Mouse (Mus musculus) CH12.LX (cell line): ENCODE results near the gene Hist1h2ap. TPM values are rescaled to one million over a fixed set of nuclear protein-coding genes. Genes with fewer than 3 reads are reported as not detected.

ENCODE experiments used
- DNase-seq: peaks from one replicate; pipeline ENCODE4 v3.0.0-alpha.2; 2013; ENCODE audit errors: extremely low read depth
- H3K27ac ChIP-seq: 2 replicates; pipeline ENCODE4 v1.5.1; 2012; ENCODE audit warnings: low read depth, mild to moderate bottlenecking, control low read depth, moderate library complexity; ENCODE audit not compliant: insufficient read depth
- H3K27me3 ChIP-seq: replicated peaks from 2 replicates; pipeline ENCODE3; 2012; ENCODE audit warnings: inconsistent platforms
- H3K36me3 ChIP-seq, 2 experiments: replicated peaks in 1 of 2; 2 replicates each; pipeline versions ENCODE3 to v1.6.1; 2012; ENCODE audit warnings: inconsistent platforms in 1 of 2, low read length in 1 of 2, mild to moderate bottlenecking in 1 of 2, mixed read lengths in 1 of 2, moderate library complexity in 1 of 2; ENCODE audit not compliant: control insufficient read depth in 1 of 2, insufficient read depth in 1 of 2
- H3K4me1 ChIP-seq, 2 experiments: 2 replicates each; pipeline ENCODE4 v1.6.1; 2012; ENCODE audit warnings: inconsistent platforms in 1 of 2, moderate library complexity in 1 of 2; ENCODE audit not compliant: insufficient read depth in 2 of 2, control insufficient read depth in 1 of 2
- H3K4me2 ChIP-seq: 2 replicates; pipeline ENCODE4 v1.6.1; 2012; ENCODE audit warnings: low read depth, mild to moderate bottlenecking, control low read depth; ENCODE audit not compliant: poor library complexity, insufficient read depth, severe bottlenecking
- H3K4me3 ChIP-seq, 3 experiments: fragments of 150-350 bp in 1 of 3; sonication (generic) in 1 of 3; replicated peaks in 1 of 3; 2 replicates each; pipeline versions ENCODE3 to v1.5.1; 2011 to 2012; ENCODE audit warnings: low read depth in 2 of 3, low read length in 2 of 3, mild to moderate bottlenecking in 2 of 3, moderate library complexity in 2 of 3, control low read depth in 1 of 3, improper control_type of control experiment in 1 of 3, inconsistent platforms in 1 of 3, mixed read lengths in 1 of 3; ENCODE audit not compliant: poor library complexity in 1 of 3
- H3K79me2 ChIP-seq: replicated peaks from 2 replicates; pipeline ENCODE4 v1.6.1; 2012; ENCODE audit warnings: mild to moderate bottlenecking, moderate library complexity; ENCODE audit not compliant: control insufficient read depth, poor library complexity, insufficient read depth, severe bottlenecking; ENCODE audit errors: extremely low read depth
- H3K9ac ChIP-seq: 2 replicates; pipeline ENCODE4 v1.6.1; 2012; ENCODE audit warnings: low read depth, mild to moderate bottlenecking, control low read depth, moderate library complexity; ENCODE audit not compliant: insufficient read depth
- H3K9me3 ChIP-seq: replicated peaks from 2 replicates; pipeline ENCODE3; 2012; ENCODE audit warnings: low read length, inconsistent platforms, mixed read lengths
- BHLHE40 ChIP-seq: IDR thresholded peaks from 2 replicates; pipeline ENCODE4 v1.6.1; 2011; ENCODE audit warnings: mild to moderate bottlenecking, low read depth, low read length, improper control_type of control experiment
- CHD1 ChIP-seq: IDR thresholded peaks from 2 replicates; pipeline ENCODE4 v1.6.1; 2012; ENCODE audit warnings: low read depth, low read length, improper control_type of control experiment, inconsistent platforms
- CHD2 ChIP-seq: IDR thresholded peaks from 2 replicates; pipeline ENCODE4 v1.6.1; 2011; ENCODE audit warnings: low read length, improper control_type of control experiment
- CTCF ChIP-seq, 2 experiments: IDR thresholded peaks in 1 of 2; conservative IDR thresholded peaks in 1 of 2; 2 replicates each; pipeline ENCODE4 v1.5.1; 2011 to 2012; ENCODE audit warnings: low read depth in 2 of 2, low read length in 2 of 2, improper control_type of control experiment in 1 of 2, inconsistent platforms in 1 of 2, mild to moderate bottlenecking in 1 of 2, moderate library complexity in 1 of 2
- E2F4 ChIP-seq: IDR thresholded peaks from 2 replicates; pipeline ENCODE4 v1.6.1; 2011; ENCODE audit warnings: low read depth, low read length, improper control_type of control experiment; ENCODE audit not compliant: insufficient replicate concordance
- ELF1 ChIP-seq: IDR thresholded peaks from 2 replicates; pipeline ENCODE4 v1.6.1; 2014; ENCODE audit warnings: low read depth, mild to moderate bottlenecking, inconsistent platforms, low read length, improper control_type of control experiment
- EP300 ChIP-seq: IDR thresholded peaks from 2 replicates; pipeline ENCODE4 v1.6.1; 2011; ENCODE audit warnings: low read length, improper control_type of control experiment
- ETS1 ChIP-seq: conservative IDR thresholded peaks from 2 replicates; pipeline ENCODE4 v1.6.1; 2012; ENCODE audit warnings: low read depth, mild to moderate bottlenecking, inconsistent platforms, low read length, improper control_type of control experiment, moderate library complexity
- GABPA ChIP-seq: IDR thresholded peaks from 2 replicates; pipeline ENCODE4 v1.6.1; 2012; ENCODE audit warnings: low read depth, low read length, improper control_type of control experiment, inconsistent platforms; ENCODE audit not compliant: insufficient replicate concordance
- HCFC1 ChIP-seq: IDR thresholded peaks from 2 replicates; pipeline ENCODE4 v1.6.1; 2012; ENCODE audit warnings: low read depth, mild to moderate bottlenecking, inconsistent platforms, low read length, improper control_type of control experiment
- IRF4 ChIP-seq: IDR thresholded peaks from 2 replicates; pipeline ENCODE4 v1.6.1; 2014; ENCODE audit warnings: low read depth, mild to moderate bottlenecking, inconsistent platforms, low read length, improper control_type of control experiment
- JUN ChIP-seq: IDR thresholded peaks from 2 replicates; pipeline ENCODE4 v1.6.1; 2011; ENCODE audit warnings: low read depth, mild to moderate bottlenecking, low read length, improper control_type of control experiment, moderate library complexity; ENCODE audit not compliant: insufficient read depth
- JUND ChIP-seq: conservative IDR thresholded peaks from 2 replicates; pipeline ENCODE4 v1.6.1; 2011; ENCODE audit warnings: low read depth, low read length, improper control_type of control experiment
- KAT2A ChIP-seq: IDR thresholded peaks from 2 replicates; pipeline ENCODE4 v1.6.1; 2012; ENCODE audit warnings: low read length, improper control_type of control experiment, inconsistent platforms; ENCODE audit not compliant: insufficient replicate concordance
- MAFK ChIP-seq: IDR thresholded peaks from 2 replicates; pipeline ENCODE4 v1.6.1; 2011; ENCODE audit warnings: low read length, improper control_type of control experiment; ENCODE audit not compliant: insufficient replicate concordance
- MAX ChIP-seq: IDR thresholded peaks from 2 replicates; pipeline ENCODE4 v1.6.1; 2011; ENCODE audit warnings: low read length, improper control_type of control experiment
- MAZ ChIP-seq: IDR thresholded peaks from 2 replicates; pipeline ENCODE4 v1.6.1; 2012; ENCODE audit warnings: low read depth, mild to moderate bottlenecking, inconsistent platforms, low read length, improper control_type of control experiment, moderate library complexity
- MEF2A ChIP-seq: IDR thresholded peaks from 2 replicates; pipeline ENCODE4 v1.6.1; 2014; ENCODE audit warnings: low read depth, mild to moderate bottlenecking, inconsistent platforms, low read length, improper control_type of control experiment, borderline replicate concordance
- MXI1 ChIP-seq: IDR thresholded peaks from 2 replicates; pipeline ENCODE4 v1.6.1; 2011; ENCODE audit warnings: mild to moderate bottlenecking, low read depth, low read length, improper control_type of control experiment
- MYC ChIP-seq: IDR thresholded peaks from 2 replicates; pipeline ENCODE4 v1.6.1; 2011; ENCODE audit warnings: low read depth, mild to moderate bottlenecking, improper control_type of control experiment, low read length
- NELFE ChIP-seq: IDR thresholded peaks from 2 replicates; pipeline ENCODE4 v1.6.1; 2011; ENCODE audit warnings: low read depth, low read length, improper control_type of control experiment
- NRF1 ChIP-seq: IDR thresholded peaks from 2 replicates; pipeline ENCODE4 v1.6.1; 2014; ENCODE audit warnings: low read depth, mild to moderate bottlenecking, inconsistent platforms, low read length, improper control_type of control experiment, moderate library complexity
- PAX5 ChIP-seq: IDR thresholded peaks from 2 replicates; pipeline ENCODE4 v1.6.1; 2012; ENCODE audit warnings: low read length, inconsistent platforms, mixed read lengths
- POLR2A ChIP-seq: IDR thresholded peaks from 2 replicates; pipeline ENCODE4 v1.6.1; 2011; ENCODE audit warnings: low read depth, mild to moderate bottlenecking, improper control_type of control experiment, low read length
- POLR2AphosphoS2 ChIP-seq: IDR thresholded peaks from 2 replicates; pipeline ENCODE4 v1.6.1; 2011; ENCODE audit warnings: low read depth, low read length, improper control_type of control experiment
- RAD21 ChIP-seq: IDR thresholded peaks from 2 replicates; pipeline ENCODE4 v1.6.1; 2011; ENCODE audit warnings: low read depth, mild to moderate bottlenecking, low read length, improper control_type of control experiment, moderate library complexity
- RCOR1 ChIP-seq: conservative IDR thresholded peaks from 2 replicates; pipeline ENCODE4 v1.6.1; 2012; ENCODE audit warnings: low read depth, mild to moderate bottlenecking, inconsistent platforms, low read length, improper control_type of control experiment
- SIN3A ChIP-seq: IDR thresholded peaks from 2 replicates; pipeline ENCODE4 v1.6.1; 2012; ENCODE audit warnings: low read length, improper control_type of control experiment, inconsistent platforms
- SMC3 ChIP-seq: IDR thresholded peaks from 2 replicates; pipeline ENCODE4 v1.6.1; 2011; ENCODE audit warnings: low read depth, low read length, improper control_type of control experiment
- TBP ChIP-seq: conservative IDR thresholded peaks from 2 replicates; pipeline ENCODE4 v1.6.1; 2011; ENCODE audit warnings: low read depth, low read length, improper control_type of control experiment
- TCF12 ChIP-seq: IDR thresholded peaks from 2 replicates; pipeline ENCODE4 v1.6.1; 2014; ENCODE audit warnings: low read depth, mild to moderate bottlenecking, inconsistent platforms, low read length, improper control_type of control experiment
- UBTF ChIP-seq: IDR thresholded peaks from 2 replicates; pipeline ENCODE4 v1.6.1; 2012; ENCODE audit warnings: low read depth, mild to moderate bottlenecking, inconsistent platforms, low read length, improper control_type of control experiment, moderate library complexity
- USF1 ChIP-seq: IDR thresholded peaks from 2 replicates; pipeline ENCODE4 v1.6.1; 2014; ENCODE audit warnings: low read depth, mild to moderate bottlenecking, inconsistent platforms, low read length, improper control_type of control experiment
- USF2 ChIP-seq: conservative IDR thresholded peaks from 2 replicates; pipeline ENCODE4 v1.6.1; 2011; ENCODE audit warnings: low read depth, low read length, improper control_type of control experiment
- ZC3H11A ChIP-seq: IDR thresholded peaks from 2 replicates; pipeline ENCODE4 v1.6.1; 2012; ENCODE audit warnings: low read depth, mild to moderate bottlenecking, inconsistent platforms, low read length, improper control_type of control experiment
- ZKSCAN1 ChIP-seq: IDR thresholded peaks from 2 replicates; pipeline ENCODE4 v1.6.1; 2012; ENCODE audit warnings: low read depth, inconsistent platforms, low read length, improper control_type of control experiment, borderline replicate concordance
- ZMIZ1 ChIP-seq: IDR thresholded peaks from 2 replicates; pipeline ENCODE4 v1.6.1; 2012; ENCODE audit warnings: low read depth, mild to moderate bottlenecking, inconsistent platforms, low read length, improper control_type of control experiment
- ZNF384 ChIP-seq: IDR thresholded peaks from 2 replicates; pipeline ENCODE4 v1.6.1; 2012; ENCODE audit warnings: low read depth, low read length, improper control_type of control experiment, inconsistent platforms
- dilution Hi-C: fragments of 300-500 bp; cut with MboI; formaldehyde crosslinking; loops from 2 replicates; pipeline ENCODE4 v1.14.3; 2020; ENCODE audit warnings: low sequenced_read_pairs; ENCODE audit not compliant: extremely low pct_unique_long_range_greater_than_20kb, extremely low pct_ligation_motif_present
- in situ Hi-C: fragments of 300-500 bp; cut with MboI; formaldehyde crosslinking; loops from 3 replicates; pipeline ENCODE4 v1.14.3; 2019; ENCODE audit warnings: low sequenced_read_pairs, low pct_ligation_motif_present, low pct_unique_long_range_greater_than_20kb, mixed read lengths
- polyA plus RNA-seq: library from polyadenylated mRNA; unstranded; fragments of >175 nt; gene quantifications from 2 replicates; pipeline ENCODE4 v1.2.1, GENCODE M21; 2012; ENCODE audit warnings: low read depth; ENCODE audit not compliant: insufficient read length
- total RNA-seq, 2 experiments: library from RNA; depleted of rRNA; stranded (reverse); fragments of 300-350 nt in 1 of 2; fragments of >200 nt in 1 of 2; gene quantifications; 2 replicates each; pipeline ENCODE4 v1.2.3; 2012 to 2014

Hist1h2ap gene
- total and polyA plus RNA-seq, 3 experiments = 66.8 to 2,951 (median 447) TPM

GRCm38 (mm10) chr13:21787760-21788593, 45.3 kb downstream of the Hist1h2ap start:
- TF ChIP-seq PAX5 = no peak
- TF ChIP-seq RAD21 = no peak
- no peak for TF ChIP-seq GABPA
- no peak for TF ChIP-seq EP300
- TF ChIP-seq SMC3 = no peak
- peak; percentile 65 for TF ChIP-seq POLR2A
- TF ChIP-seq RCOR1 = no peak
- no peak for TF ChIP-seq POLR2AphosphoS2
- no peak for TF ChIP-seq TBP
- no peak for TF ChIP-seq MEF2A
- TF ChIP-seq CTCF (conservative IDR thresholded peaks at IDR 0.05 in 1 of 2, IDR thresholded peaks at IDR 0.05 in 1 of 2; ENCODE audit: low read depth in 2 of 2, low read length in 2 of 2) = no peak
- no peak for TF ChIP-seq SIN3A
- TF ChIP-seq MYC = peak; percentile 25; the same call in 1 of the 2 replicates
- TF ChIP-seq ZMIZ1 = peak; percentile 42; the same call in 1 of the 2 replicates
- TF ChIP-seq ETS1 = no peak
- TF ChIP-seq NRF1 = peak; percentile 7; the same call in 1 of the 2 replicates
- TF ChIP-seq TCF12 = no peak
- TF ChIP-seq JUND = no peak; the same call in 1 of the 2 replicates
- peak; percentile 58; the same call in 1 of the 2 replicates for TF ChIP-seq NELFE
- no peak for TF ChIP-seq USF1
- TF ChIP-seq IRF4 = no peak
- TF ChIP-seq JUN = no peak
- TF ChIP-seq ELF1 = no peak
- TF ChIP-seq E2F4 = no peak
- no peak for TF ChIP-seq MAFK
- TF ChIP-seq ZNF384 = no peak
- peak; percentile 7; the same call in 1 of the 2 replicates for TF ChIP-seq MAX
- TF ChIP-seq ZC3H11A = no peak
- TF ChIP-seq HCFC1 = no peak
- no peak for TF ChIP-seq MAZ
- TF ChIP-seq CHD2 = no peak
- TF ChIP-seq CHD1 = peak; percentile 93
- TF ChIP-seq MXI1 = 0 out of 2 replicates have a peak, but pooled peaks have one; percentile 10
- TF ChIP-seq KAT2A = no peak
- TF ChIP-seq USF2 = no peak
- peak; percentile 79; the same call in 1 of the 2 replicates for TF ChIP-seq UBTF
- TF ChIP-seq BHLHE40 = no peak
- no peak for TF ChIP-seq ZKSCAN1
- H3K27me3 ChIP-seq = no peaks in the 10 kb centered on the region
- no peaks in the 10 kb centered on the region for H3K79me2 ChIP-seq
- peak overlapping the region; percentile 88 for H3K4me2 ChIP-seq
- H3K4me1 ChIP-seq = peaks cover 0 to 33% of the 10 kb centered on the region in 2 experiments; a peak in 3 of 4 replicates
- peak overlapping the region; percentile 69 for H3K9ac ChIP-seq
- H3K27ac ChIP-seq = peak overlapping the region; percentile 91
- dilution Hi-C loops (no loop called here), in situ Hi-C loops (no loop called here)
- DNase-seq = peak; percentile 74
- H3K36me3 ChIP-seq = no peaks in the 10 kb centered on the region
- peak overlapping the region in 1 of 3 experiments; percentile 13 for H3K4me3 ChIP-seq
- H3K9me3 ChIP-seq = no peaks in the 10 kb centered on the region
